Mouse (Mus musculus): ENCODE measurements at regions not wholly inside any gene's neighbourhood (a gene's known extent, or its start where the extent isn't known, plus 50 kb on each side); places are given as distances from the start of the nearest gene placed in this dataset.

DNA sequence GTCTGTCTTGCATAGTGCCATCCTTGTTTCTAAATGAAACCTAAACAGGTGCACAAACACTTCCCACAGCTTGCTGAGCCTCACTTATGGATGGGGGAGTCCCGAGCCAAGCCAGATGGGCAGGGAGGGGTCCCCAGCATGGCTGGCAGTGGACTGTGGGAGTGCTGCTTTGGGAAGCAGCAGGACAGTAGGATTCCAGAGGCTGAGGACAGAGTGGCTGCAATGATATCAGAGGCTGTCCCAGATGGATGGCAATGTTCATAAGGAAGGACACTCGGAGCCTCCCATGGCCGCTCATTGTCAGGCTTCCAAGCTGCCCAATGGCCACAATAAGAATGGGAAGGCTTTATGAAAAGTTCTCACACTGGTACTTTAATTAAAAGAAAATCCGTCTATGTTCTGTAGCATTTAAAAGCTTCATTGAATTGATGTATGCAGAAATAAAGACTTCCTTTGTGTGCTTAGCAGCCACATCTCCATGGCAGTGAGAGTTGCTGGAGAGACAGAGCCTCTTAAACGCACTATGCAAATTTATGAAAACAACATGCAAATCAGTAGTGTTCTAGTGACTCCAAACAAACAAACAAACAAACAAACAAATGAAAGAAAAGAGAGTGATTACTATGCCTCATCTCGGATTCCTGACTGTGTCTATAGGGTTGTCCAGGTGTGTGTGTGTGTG lies 287.2 kb upstream of the Kif2a start:
- Histone ChIP-seq H3K4me1 (peaks cover 4% of the 10 kb centered on the region), H3K36me3 (no peaks in the 10 kb centered on the region), H3K9me3 (replicated peaks) (no peaks in the 10 kb centered on the region), H3K4me2 (replicated peaks) (no peak overlapping the region), H3K27me3 (no peaks in the 10 kb centered on the region), H3K4me3 (no peak overlapping the region), H3K9ac (no peak overlapping the region), H3K27ac (no peak overlapping the region)
- peak; percentile 54; the same call in 1 of the 2 replicates for ATAC-seq (ENCODE audit: low FRiP score)
- WGBS = 61% methylated on average over 6 of the region's 6 CpGs

DNA sequence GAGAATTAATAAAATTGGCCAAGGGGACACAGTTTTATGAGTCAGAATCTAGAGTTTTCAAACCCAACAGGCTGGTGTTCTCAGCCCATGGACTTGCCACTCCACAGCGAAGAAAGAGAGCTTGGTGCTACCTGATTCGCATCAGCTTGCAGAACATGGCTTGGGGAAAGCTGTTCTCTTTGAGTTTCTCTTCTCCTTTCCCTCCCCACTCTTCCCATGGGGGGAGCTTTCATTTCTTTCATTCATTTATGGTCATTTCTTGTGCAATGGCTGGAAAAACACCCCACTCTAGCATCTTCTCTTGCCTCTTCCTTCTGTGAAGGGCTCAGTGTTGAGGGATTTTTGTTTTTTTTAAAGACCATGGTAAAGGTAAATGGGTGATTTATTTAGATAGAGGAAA lies 286.5 kb upstream of the Kif2a start:
- Histone ChIP-seq H3K4me2 (replicated peaks) (no peak overlapping the region), H3K36me3 (no peaks in the 10 kb centered on the region), H3K4me3 (no peak overlapping the region), H3K27ac (no peak overlapping the region), H3K9me3 (replicated peaks) (no peaks in the 10 kb centered on the region), H3K9ac (no peak overlapping the region), H3K27me3 (no peaks in the 10 kb centered on the region), H3K4me1 (peaks cover 4% of the 10 kb centered on the region)
- 80% methylated on average over 2 of the region's 2 CpGs for WGBS
- no peak for ATAC-seq (ENCODE audit: low FRiP score)

DNA sequence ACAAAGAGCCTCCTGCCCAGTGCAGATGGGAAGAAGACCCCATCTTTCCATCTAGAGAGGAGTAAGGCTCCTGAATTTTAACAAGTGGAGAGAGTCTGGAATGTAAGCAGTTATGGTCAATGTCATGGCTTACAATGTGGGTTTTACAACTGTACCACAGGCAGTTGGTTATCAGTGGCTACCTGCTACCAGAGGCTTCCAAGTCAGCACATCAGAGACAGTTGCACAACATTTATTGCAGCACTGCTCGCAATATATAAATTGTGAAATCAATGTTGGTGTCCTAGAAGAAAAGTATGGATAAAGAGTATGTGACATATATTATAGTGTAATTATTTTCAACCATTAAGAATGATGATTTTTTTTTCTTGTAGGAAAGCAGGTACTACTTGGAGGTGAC lies 285.0 kb upstream of the Kif2a start:
- no peaks in the 10 kb centered on the region for H3K27me3 ChIP-seq
- H3K4me3 ChIP-seq = no peak overlapping the region
- 88% methylated on average over 1 of the region's 1 CpGs for WGBS
- H3K27ac ChIP-seq = no peak overlapping the region
- H3K36me3 ChIP-seq = no peaks in the 10 kb centered on the region
- ATAC-seq (ENCODE audit: low FRiP score) = no peak
- H3K4me2 ChIP-seq (replicated peaks) = no peak overlapping the region
- H3K9me3 ChIP-seq (replicated peaks) = no peaks in the 10 kb centered on the region
- H3K9ac ChIP-seq = no peak overlapping the region
- peaks cover 4% of the 10 kb centered on the region for H3K4me1 ChIP-seq

DNA sequence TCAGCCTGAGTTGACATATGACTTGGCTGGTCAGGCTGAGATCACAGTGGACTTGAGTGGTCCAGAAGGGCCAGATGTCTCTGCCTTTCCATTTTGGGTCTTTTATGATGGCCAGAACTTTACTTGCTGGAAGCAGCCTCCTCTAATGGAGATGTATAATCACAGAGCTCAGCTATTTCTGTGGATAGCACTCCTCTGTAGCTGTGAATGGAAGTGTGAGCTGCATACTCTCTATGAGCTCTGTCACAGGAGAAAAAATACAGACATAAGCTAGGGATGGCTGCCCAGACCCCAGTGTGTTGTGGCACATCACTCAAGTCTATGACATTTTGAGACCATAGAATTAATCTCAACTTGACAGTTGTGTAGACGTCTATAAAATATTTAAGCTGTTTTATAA lies 284.3 kb upstream of the Kif2a start:
- ATAC-seq (ENCODE audit: low FRiP score) = no peak
- H3K4me3 ChIP-seq = no peak overlapping the region
- H3K9ac ChIP-seq = no peak overlapping the region
- peaks cover 4% of the 10 kb centered on the region for H3K4me1 ChIP-seq
- WGBS = 90% methylated on average over 1 of the region's 1 CpGs
- no peaks in the 10 kb centered on the region for H3K36me3 ChIP-seq
- no peak overlapping the region for H3K27ac ChIP-seq
- no peaks in the 10 kb centered on the region for H3K9me3 ChIP-seq (replicated peaks)
- H3K4me2 ChIP-seq (replicated peaks) = no peak overlapping the region
- H3K27me3 ChIP-seq = no peaks in the 10 kb centered on the region

DNA sequence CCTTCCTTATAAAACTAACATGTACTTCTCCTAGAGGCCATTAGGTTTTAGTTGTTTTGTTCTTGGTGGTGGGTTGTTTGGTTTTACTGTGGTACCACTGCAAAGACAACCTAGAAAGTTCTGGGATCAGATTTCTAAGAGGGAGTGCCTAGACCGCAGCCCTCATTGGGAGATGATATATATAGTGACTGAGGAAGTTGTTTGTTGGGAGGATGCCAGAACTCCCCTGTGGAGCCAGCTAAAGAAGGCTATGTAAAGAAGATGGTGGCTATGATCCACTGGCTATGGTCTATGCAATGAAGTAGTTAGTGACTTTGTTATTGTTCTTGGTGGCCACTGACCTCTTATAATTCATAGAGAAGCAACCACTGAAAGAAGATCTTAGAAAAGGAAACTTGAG lies 283.8 kb upstream of the Kif2a start:
- WGBS = 88% methylated on average over 1 of the region's 1 CpGs
- H3K36me3 ChIP-seq = no peaks in the 10 kb centered on the region
- no peak overlapping the region for H3K4me2 ChIP-seq (replicated peaks)

DNA sequence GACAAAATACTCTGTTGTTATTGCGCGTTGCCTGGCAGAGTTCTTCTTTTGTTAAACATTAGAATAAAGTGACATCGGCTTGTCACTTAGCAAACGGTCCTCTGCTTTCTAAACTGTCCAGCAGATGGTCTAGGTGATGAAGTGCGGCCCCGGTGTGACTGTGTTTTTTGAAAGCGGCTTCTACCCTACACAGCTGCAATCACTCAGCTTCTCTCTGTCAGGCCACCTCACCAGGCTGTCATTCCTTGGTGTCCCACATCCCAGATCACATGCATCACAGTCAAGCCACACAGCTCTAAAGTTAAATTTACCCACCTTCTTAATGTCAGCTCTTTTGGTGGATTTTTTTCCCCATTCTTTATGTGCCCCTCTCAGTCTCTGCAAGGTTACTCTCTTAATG lies 282.0 kb upstream of the Kif2a start:
- ATAC-seq (ENCODE audit: low FRiP score) = no peak

More for the DNA sequence above, 283.8 kb upstream of the Kif2a start:
- ATAC-seq (ENCODE audit: low FRiP score) = no peak
- Histone ChIP-seq H3K9me3 (replicated peaks) (no peaks in the 10 kb centered on the region), H3K9ac (no peak overlapping the region), H3K27ac (no peak overlapping the region), H3K4me1 (peaks cover 4% of the 10 kb centered on the region), H3K4me3 (no peak overlapping the region), H3K27me3 (no peaks in the 10 kb centered on the region)

DNA sequence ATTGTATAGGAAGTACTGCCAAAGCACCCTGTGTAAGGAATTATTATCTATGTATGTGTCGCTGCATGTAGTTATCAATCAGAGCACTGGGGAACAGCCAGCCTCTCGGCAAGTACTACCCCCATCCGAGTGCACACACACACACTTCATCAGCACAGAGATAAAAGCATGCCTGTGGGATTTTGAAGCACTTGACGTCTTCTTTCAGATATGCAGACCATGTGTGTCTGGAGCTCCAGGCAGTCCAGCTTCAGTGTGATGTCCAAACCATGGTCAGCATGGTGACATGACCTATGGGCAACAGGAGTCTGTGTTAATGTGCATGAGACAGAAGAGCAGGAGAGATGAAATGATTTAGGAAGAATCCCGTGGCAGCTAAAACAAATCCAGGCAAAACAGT lies 281.4 kb upstream of the Kif2a start:
- Histone ChIP-seq H3K9me3 (replicated peaks) (no peaks in the 10 kb centered on the region), H3K4me1 (no peaks in the 10 kb centered on the region), H3K9ac (no peak overlapping the region), H3K4me3 (no peak overlapping the region), H3K36me3 (no peaks in the 10 kb centered on the region), H3K27ac (no peak overlapping the region), H3K4me2 (replicated peaks) (no peak overlapping the region), H3K27me3 (no peaks in the 10 kb centered on the region)
- 62% methylated on average over 5 of the region's 5 CpGs for WGBS
- no peak for ATAC-seq (ENCODE audit: low FRiP score)

More for the DNA sequence above, 282.0 kb upstream of the Kif2a start:
- Histone ChIP-seq H3K4me1 (peaks cover 1% of the 10 kb centered on the region), H3K4me2 (replicated peaks) (no peak overlapping the region), H3K36me3 (no peaks in the 10 kb centered on the region), H3K9ac (no peak overlapping the region), H3K27ac (no peak overlapping the region), H3K4me3 (no peak overlapping the region), H3K9me3 (replicated peaks) (no peaks in the 10 kb centered on the region), H3K27me3 (no peaks in the 10 kb centered on the region)
- WGBS = 64% methylated on average over 7 of the region's 7 CpGs

DNA sequence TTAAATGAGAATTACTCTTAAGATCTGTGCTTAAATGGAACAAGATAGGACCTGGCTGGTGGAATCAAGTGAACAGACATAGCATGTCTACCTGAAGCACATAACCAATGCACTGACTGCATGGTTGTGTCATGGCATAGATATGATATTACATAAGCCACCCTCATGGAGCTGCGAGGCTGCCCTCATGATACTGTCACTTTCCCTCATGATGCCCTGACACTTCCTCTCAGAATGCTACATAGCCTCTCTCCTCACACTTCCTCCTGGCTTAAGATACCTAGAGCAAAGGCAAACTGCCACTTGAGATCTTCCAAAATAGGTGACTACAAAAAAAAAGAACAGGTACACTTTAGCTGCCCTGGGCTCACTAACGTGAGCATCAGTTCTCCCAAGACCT lies 278.9 kb upstream of the Kif2a start:
- ATAC-seq (ENCODE audit: low FRiP score) = no peak
- no peak overlapping the region for H3K4me3 ChIP-seq
- H3K4me2 ChIP-seq (replicated peaks) = no peak overlapping the region
- no peak overlapping the region for H3K9ac ChIP-seq
- no peaks in the 10 kb centered on the region for H3K4me1 ChIP-seq
- no peaks in the 10 kb centered on the region for H3K27me3 ChIP-seq
- no peaks in the 10 kb centered on the region for H3K9me3 ChIP-seq (replicated peaks)
- H3K27ac ChIP-seq = no peak overlapping the region
- 95% methylated on average over 2 of the region's 2 CpGs for WGBS
- no peaks in the 10 kb centered on the region for H3K36me3 ChIP-seq

DNA sequence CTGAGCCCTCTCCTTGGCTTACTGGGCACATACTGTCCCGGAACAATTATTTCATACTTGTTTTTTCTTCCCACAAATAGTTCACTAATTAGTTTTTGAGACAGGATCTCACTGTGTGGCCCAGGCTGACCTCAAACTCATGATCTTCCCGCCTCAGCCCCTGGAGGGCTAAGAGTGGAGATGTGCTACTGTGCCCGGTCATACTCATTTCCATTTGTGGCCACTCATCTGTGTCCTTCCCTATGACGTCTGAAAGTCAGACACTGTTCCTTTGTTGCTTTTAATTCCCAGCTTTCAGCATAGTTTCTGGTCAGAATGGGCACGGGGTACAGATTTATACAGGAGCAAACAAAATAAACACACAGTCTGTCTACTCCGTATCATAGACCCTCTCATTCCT lies 242.7 kb upstream of the Kif2a start:
- no peak for ATAC-seq (ENCODE audit: low FRiP score)
- no peak overlapping the region for H3K4me2 ChIP-seq (replicated peaks)
- no peaks in the 10 kb centered on the region for H3K36me3 ChIP-seq
- no peak overlapping the region for H3K9ac ChIP-seq
- WGBS = 64% methylated on average over 6 of the region's 6 CpGs
- H3K27ac ChIP-seq = no peak overlapping the region
- no peaks in the 10 kb centered on the region for H3K27me3 ChIP-seq
- H3K4me1 ChIP-seq = no peaks in the 10 kb centered on the region
- H3K9me3 ChIP-seq (replicated peaks) = no peaks in the 10 kb centered on the region
- no peak overlapping the region for H3K4me3 ChIP-seq

DNA sequence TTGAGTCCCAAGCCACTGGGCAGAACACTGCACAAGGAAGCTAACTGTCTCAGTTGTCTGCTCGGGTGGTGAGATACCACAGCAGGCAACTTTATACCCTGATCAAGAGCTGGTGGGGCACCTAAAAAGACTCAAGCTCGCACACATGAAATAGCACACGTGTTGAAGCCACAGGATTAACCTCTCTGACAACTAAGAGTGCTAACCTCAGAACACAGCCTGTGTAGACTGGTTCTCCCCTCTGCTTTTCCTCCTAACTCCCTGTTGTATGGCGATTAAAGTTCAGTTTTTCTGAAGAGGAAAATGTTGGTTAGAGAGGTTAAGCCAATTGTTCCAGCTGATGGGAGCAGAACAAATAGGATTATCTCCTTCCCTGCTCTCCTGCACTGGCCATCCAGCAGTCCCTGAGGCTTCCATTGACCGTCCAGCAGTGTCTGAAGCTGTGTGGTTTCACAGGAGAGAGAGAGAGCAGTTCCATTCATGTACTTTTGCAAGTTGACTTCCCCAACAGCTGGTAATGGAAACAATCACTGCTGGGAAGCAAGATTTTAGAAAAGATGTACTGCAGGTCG lies 239.6 kb upstream of the Kif2a start:
- Histone ChIP-seq H3K27ac (no peak overlapping the region), H3K36me3 (no peaks in the 10 kb centered on the region), H3K4me1 (no peaks in the 10 kb centered on the region), H3K9ac (no peak overlapping the region), H3K4me2 (replicated peaks) (no peak overlapping the region), H3K9me3 (replicated peaks) (no peaks in the 10 kb centered on the region), H3K4me3 (no peak overlapping the region), H3K27me3 (no peaks in the 10 kb centered on the region)
- ATAC-seq (ENCODE audit: low FRiP score) = no peak
- 55% methylated on average over 6 of the region's 6 CpGs for WGBS

DNA sequence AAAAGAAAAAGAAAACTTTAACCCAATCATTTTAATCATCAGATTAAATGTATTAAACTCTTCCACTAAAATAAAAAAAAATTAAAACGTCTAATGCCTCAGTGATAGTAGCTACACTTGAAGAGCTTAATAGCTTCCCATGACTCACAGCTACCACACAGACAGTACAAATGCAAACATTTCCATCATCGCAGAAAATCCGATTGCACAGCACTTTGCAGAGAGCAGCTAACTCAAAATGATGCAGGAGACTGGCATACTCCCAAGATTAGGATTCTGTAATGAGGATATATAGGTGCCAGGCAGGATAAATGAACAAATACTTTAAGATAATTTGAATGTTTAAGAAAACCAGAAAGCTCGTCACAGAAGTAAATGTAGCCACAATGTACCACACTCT lies 238.3 kb upstream of the Kif2a start:
- Histone ChIP-seq H3K27ac (no peak overlapping the region), H3K27me3 (no peaks in the 10 kb centered on the region), H3K4me1 (no peaks in the 10 kb centered on the region), H3K9me3 (replicated peaks) (no peaks in the 10 kb centered on the region), H3K36me3 (no peaks in the 10 kb centered on the region), H3K4me3 (no peak overlapping the region), H3K4me2 (replicated peaks) (no peak overlapping the region), H3K9ac (no peak overlapping the region)
- no peak for ATAC-seq (ENCODE audit: low FRiP score)
- 88% methylated on average over 4 of the region's 4 CpGs for WGBS

DNA sequence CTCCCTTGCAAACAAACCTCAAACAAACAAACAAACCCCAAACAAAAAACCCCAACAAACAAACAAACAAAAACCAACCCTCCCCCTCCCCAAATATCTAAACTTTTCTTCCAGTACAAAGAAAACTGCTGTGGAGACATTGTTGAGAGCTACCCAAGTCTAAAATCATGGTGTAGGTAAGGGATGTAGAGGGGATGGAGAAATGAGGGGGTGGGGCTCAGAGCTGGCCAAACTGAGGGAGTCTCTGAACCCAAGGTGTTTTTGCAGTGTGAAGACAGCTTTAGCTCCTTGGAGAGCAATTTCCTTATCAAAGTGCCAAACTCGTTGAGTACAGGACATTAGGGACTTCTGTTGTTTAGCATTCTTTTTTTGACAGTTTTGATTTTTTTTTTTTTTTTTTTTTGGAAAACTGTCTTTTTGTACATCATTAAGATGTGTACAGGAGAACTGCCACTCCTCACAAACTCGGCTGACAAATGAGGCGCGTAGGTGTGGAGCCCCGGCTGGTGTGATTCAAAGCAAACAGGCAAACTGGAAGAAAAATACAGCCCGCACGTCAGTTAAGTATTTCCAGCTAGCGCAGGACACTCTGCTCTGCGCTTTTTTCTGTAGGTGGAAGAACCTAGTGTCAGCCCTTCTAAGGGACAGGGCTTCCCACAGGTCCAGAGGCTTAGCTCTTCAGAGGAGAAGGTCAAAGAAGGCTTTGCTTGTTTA lies 226.0 kb upstream of the Kif2a start:
- no peak overlapping the region for H3K9ac ChIP-seq

More for the DNA sequence above, 226.0 kb upstream of the Kif2a start:
- Histone ChIP-seq H3K4me2 (replicated peaks) (no peak overlapping the region), H3K27me3 (no peaks in the 10 kb centered on the region; the same call in 1 of the 2 replicates), H3K4me3 (no peak overlapping the region), H3K27ac (no peak overlapping the region), H3K36me3 (no peaks in the 10 kb centered on the region), H3K9me3 (replicated peaks) (no peaks in the 10 kb centered on the region), H3K4me1 (peaks cover 12% of the 10 kb centered on the region; the same call in 1 of the 2 replicates)
- WGBS = 40% methylated on average over 9 of the region's 9 CpGs
- ATAC-seq (ENCODE audit: low FRiP score) = no peak

Measured in hindbrain, embryonic 12.5 days (tissue).